Mouse (Mus musculus): Measurements from ENCODE around the gene Sv2a. TPM values are rescaled to one million over a fixed set of nuclear protein-coding genes. Genes with fewer than 3 reads are reported as not detected.
"Not testable (repeated sequence)": the region's sequence is repeated elsewhere in the genome, so short reads cannot be mapped to it uniquely, and the experiment has no call there.

The Sv2a gene
- polyA plus RNA-seq, 1 experiment from 2014 or later, result 4.4 TPM

- not testable (repeated sequence) for H3K36me3 ChIP-seq; H3K9ac ChIP-seq; ATAC-seq (ENCODE audit: borderline replicate concordance, extremely low read depth, low FRiP score, low TSS enrichment); H3K9me3 ChIP-seq; H3K27me3 ChIP-seq; H3K4me3 ChIP-seq; H3K27ac ChIP-seq
- Histone ChIP-seq H3K4me1 (peaks cover 13% of the 10 kb centered on the region), H3K4me2 (peak overlapping the region; percentile 99)
- 23% methylated on average over 8 of the region's 8 CpGs for WGBS
Measured at GRCm38 (mm10) chr3:96198601-96199251, 17.8 kb downstream of the Sv2a start.

GRCm38 (mm10) chr3:96199731-96200130 is 18.8 kb downstream of the Sv2a start:
- no peak for ATAC-seq (ENCODE audit: borderline replicate concordance, extremely low read depth, low FRiP score, low TSS enrichment)
- no peak overlapping the region for H3K4me3 ChIP-seq
- WGBS, result 30% methylated on average over 2 of the region's 2 CpGs
- no peaks in the 10 kb centered on the region for H3K9me3 ChIP-seq
- H3K4me2 ChIP-seq, result no peak overlapping the region
- H3K27ac ChIP-seq, result no peak overlapping the region
- peaks cover 13% of the 10 kb centered on the region for H3K4me1 ChIP-seq
- no peaks in the 10 kb centered on the region for H3K36me3 ChIP-seq
- no peaks in the 10 kb centered on the region for H3K27me3 ChIP-seq
- H3K9ac ChIP-seq, result no peak overlapping the region

GRCm38 (mm10) chr3:96207819-96208218 is 26.9 kb downstream of the Sv2a start:
- H3K4me2 ChIP-seq, result no peak overlapping the region
- no peaks in the 10 kb centered on the region for H3K36me3 ChIP-seq
- H3K27me3 ChIP-seq, result no peaks in the 10 kb centered on the region
- no peak for ATAC-seq (ENCODE audit: borderline replicate concordance, extremely low read depth, low FRiP score, low TSS enrichment)
- H3K4me3 ChIP-seq, result no peak overlapping the region
- no peaks in the 10 kb centered on the region for H3K9me3 ChIP-seq
- H3K4me1 ChIP-seq, result no peaks in the 10 kb centered on the region
- no peak overlapping the region for H3K9ac ChIP-seq
- 68% methylated on average over 3 of the region's 3 CpGs for WGBS
- no peak overlapping the region for H3K27ac ChIP-seq

- no peaks in the 10 kb centered on the region for H3K9me3 ChIP-seq
- no peak overlapping the region for H3K4me3 ChIP-seq
- no peak overlapping the region for H3K9ac ChIP-seq
- no peaks in the 10 kb centered on the region for H3K4me1 ChIP-seq
- no peaks in the 10 kb centered on the region for H3K36me3 ChIP-seq
- WGBS, result 23% methylated on average over 15 of the region's 15 CpGs
- no peak overlapping the region for H3K4me2 ChIP-seq
- no peak for ATAC-seq (ENCODE audit: borderline replicate concordance, extremely low read depth, low FRiP score, low TSS enrichment)
- no peak overlapping the region for H3K27ac ChIP-seq
- H3K27me3 ChIP-seq, result no peaks in the 10 kb centered on the region
Measured at GRCm38 (mm10) chr3:96209242-96209641, 28.3 kb downstream of the Sv2a start.

GRCm38 (mm10) chr3:96219191-96219641 is 38.3 kb downstream of the Sv2a start:
- Histone ChIP-seq H3K9me3 (no peaks in the 10 kb centered on the region), H3K4me3 (peak overlapping the region; percentile 55), H3K27me3 (no peaks in the 10 kb centered on the region), H3K9ac (peak overlapping the region; percentile 46), H3K4me1 (peaks cover 27% of the 10 kb centered on the region), H3K4me2 (peak overlapping the region; percentile 89), H3K27ac (peak overlapping the region; percentile 97), H3K36me3 (no peaks in the 10 kb centered on the region)
- ATAC-seq (ENCODE audit: borderline replicate concordance, extremely low read depth, low FRiP score, low TSS enrichment), result peak; percentile 13; the same call in 1 of the 2 replicates
- WGBS, result under 1% methylated on average over 12 of the region's 12 CpGs

GRCm38 (mm10) chr3:96219661-96220130 is 38.7 kb downstream of the Sv2a start, which contains the start of the genes Bola1 and Hist2h2ab:
Gene Bola1 (minus strand): TSS chr3:96219709.
Gene Hist2h2ab (plus strand): TSS chr3:96219865.
- H3K27ac ChIP-seq, result peak within 1 kb of the TSS; percentile 97
- peak within 1 kb of the TSS; percentile 55 for H3K4me3 ChIP-seq
- peak within 1 kb of the TSS; percentile 89 for H3K4me2 ChIP-seq
- peaks cover 27% of the 10 kb centered on the region for H3K4me1 ChIP-seq
- no peaks in the 10 kb centered on the region for H3K9me3 ChIP-seq
- H3K27me3 ChIP-seq, result no peaks in the 10 kb centered on the region
- H3K36me3 ChIP-seq, result no peaks in the 10 kb centered on the region
- H3K9ac ChIP-seq, result peak within 1 kb of the TSS; percentile 90
- peak; percentile 83 for ATAC-seq (ENCODE audit: borderline replicate concordance, extremely low read depth, low FRiP score, low TSS enrichment)
- WGBS, result under 1% methylated on average over 37 of the region's 37 CpGs

- not testable (repeated sequence) for H3K36me3 ChIP-seq; H3K9me3 ChIP-seq; H3K27me3 ChIP-seq; ATAC-seq (ENCODE audit: borderline replicate concordance, extremely low read depth, low FRiP score, low TSS enrichment)
- peak overlapping the region; percentile 89 for H3K4me2 ChIP-seq
- under 1% methylated on average over 44 of the region's 47 CpGs for WGBS
- peak overlapping the region; percentile 97 for H3K27ac ChIP-seq
- peak overlapping the region; percentile 90 for H3K9ac ChIP-seq
- peaks cover 27% of the 10 kb centered on the region for H3K4me1 ChIP-seq
- peak overlapping the region; percentile 55 for H3K4me3 ChIP-seq
Measured at GRCm38 (mm10) chr3:96220131-96220764, 39.3 kb downstream of the Sv2a start.

- under 1% methylated on average over 43 of the region's 43 CpGs for WGBS
- Histone ChIP-seq H3K27me3 (no peaks in the 10 kb centered on the region), H3K4me2 (peak within 1 kb of the TSS; percentile 89), H3K36me3 (no peaks in the 10 kb centered on the region), H3K27ac (peak within 1 kb of the TSS; percentile 97), H3K9ac (peak within 1 kb of the TSS; percentile 90), H3K9me3 (no peaks in the 10 kb centered on the region), H3K4me3 (peak within 1 kb of the TSS; percentile 55), H3K4me1 (peaks cover 27% of the 10 kb centered on the region)
- peak; percentile 93 for ATAC-seq (ENCODE audit: borderline replicate concordance, extremely low read depth, low FRiP score, low TSS enrichment)
Measured at GRCm38 (mm10) chr3:96220765-96221639, 40.1 kb downstream of the Sv2a start, which contains the start of the genes Hist2h2ac and Hist2h2be. Gene Hist2h2ac (minus strand): TSS chr3:96220880. Gene Hist2h2be (plus strand): TSS chr3:96221119.

GRCm38 (mm10) chr3:96221640-96222038 is 40.7 kb downstream of the Sv2a start:
- H3K4me1 ChIP-seq, result peaks cover 27% of the 10 kb centered on the region
- ATAC-seq (ENCODE audit: borderline replicate concordance, extremely low read depth, low FRiP score, low TSS enrichment), result no peak
- peak overlapping the region; percentile 55 for H3K4me3 ChIP-seq
- no peaks in the 10 kb centered on the region for H3K27me3 ChIP-seq
- peak overlapping the region; percentile 97 for H3K27ac ChIP-seq
- WGBS, result 19% methylated on average over 9 of the region's 9 CpGs
- H3K9ac ChIP-seq, result peak overlapping the region; percentile 55
- H3K4me2 ChIP-seq, result peak overlapping the region; percentile 89
- no peaks in the 10 kb centered on the region for H3K9me3 ChIP-seq
- H3K36me3 ChIP-seq, result no peaks in the 10 kb centered on the region

GRCm38 (mm10) chr3:96222774-96223173 is 41.8 kb downstream of the Sv2a start:
- no peak overlapping the region for H3K9ac ChIP-seq
- H3K27ac ChIP-seq, result no peak overlapping the region

GRCm38 (mm10) chr3:96225421-96225820 is 44.5 kb downstream of the Sv2a start:
- H3K4me3 ChIP-seq, result no peak overlapping the region
- H3K27me3 ChIP-seq, result no peaks in the 10 kb centered on the region
- no peak for ATAC-seq (ENCODE audit: borderline replicate concordance, extremely low read depth, low FRiP score, low TSS enrichment)
- no peaks in the 10 kb centered on the region for H3K9me3 ChIP-seq
- no peak overlapping the region for H3K9ac ChIP-seq
- peaks cover 28% of the 10 kb centered on the region for H3K4me1 ChIP-seq
- no peaks in the 10 kb centered on the region for H3K36me3 ChIP-seq
- H3K27ac ChIP-seq, result no peak overlapping the region
- H3K4me2 ChIP-seq, result no peak overlapping the region
- 46% methylated on average over 2 of the region's 2 CpGs for WGBS

More at GRCm38 (mm10) chr3:96222774-96223173, 41.8 kb downstream of the Sv2a start:
- peak overlapping the region; percentile 89 for H3K4me2 ChIP-seq
- 91% methylated on average over 4 of the region's 4 CpGs for WGBS
- no peaks in the 10 kb centered on the region for H3K36me3 ChIP-seq
- no peaks in the 10 kb centered on the region for H3K27me3 ChIP-seq
- no peak for ATAC-seq (ENCODE audit: borderline replicate concordance, extremely low read depth, low FRiP score, low TSS enrichment)
- H3K4me3 ChIP-seq, result no peak overlapping the region
- no peaks in the 10 kb centered on the region for H3K9me3 ChIP-seq
- peaks cover 37% of the 10 kb centered on the region for H3K4me1 ChIP-seq

Data from lung, embryonic 15.5 days (tissue).